Mouse (Mus musculus) lung, postnatal 0 days (tissue): Measurements from ENCODE around the gene Tbc1d22a.

Experiments used
- CTCF ChIP-seq: IDR thresholded peaks from 2 replicates; pipeline ENCODE4 v1.5.1; 2016; ENCODE audit warnings: antibody characterized with exemption, mild to moderate bottlenecking
- EP300 ChIP-seq: IDR thresholded peaks from 2 replicates; pipeline ENCODE4 v1.6.1; 2016; ENCODE audit warnings: antibody characterized with exemption, mild to moderate bottlenecking, control low read depth

DNA sequence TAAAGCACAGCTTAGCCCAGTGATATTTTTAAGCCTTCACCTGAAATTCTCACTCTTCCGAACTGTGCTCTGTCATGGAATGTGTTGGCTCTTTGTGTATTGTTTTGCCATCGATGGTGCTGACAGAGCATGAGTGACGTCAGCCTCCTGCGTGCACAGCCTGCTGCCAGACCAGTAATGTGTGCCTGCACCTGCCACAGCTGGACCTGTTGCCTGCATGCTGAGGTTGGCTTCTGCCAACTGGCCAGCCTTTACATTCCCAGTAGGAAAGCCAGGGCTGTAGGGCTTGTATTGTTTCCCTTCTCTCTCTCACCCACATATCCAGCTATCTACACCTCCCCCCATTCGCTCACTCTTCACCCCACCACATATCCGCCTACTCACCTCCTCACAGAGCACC lies 262.2 kb downstream of the Tbc1d22a start:
- no peak for TF ChIP-seq EP300
- no peak for TF ChIP-seq CTCF
